Mouse (Mus musculus) olfactory bulb, adult 2 months (tissue): ENCODE data around the gene Gsta2. TPM values are rescaled to one million over a fixed set of nuclear protein-coding genes. Genes with fewer than 3 reads are reported as not detected.
"Not testable (repeated sequence)": the region's sequence is repeated elsewhere in the genome, so short reads cannot be mapped to it uniquely, and the experiment has no call there.

Experiments used
- H3K27ac ChIP-seq: fragments of 200-500 bp; 2 replicates; pipeline ENCODE4 v1.5.1; 2012; ENCODE audit warnings: low read depth, low read length; ENCODE audit not compliant: insufficient read depth
- H3K4me1 ChIP-seq: fragments of 200-500 bp; 2 replicates; pipeline ENCODE4 v1.6.1; 2012; ENCODE audit warnings: low read length; ENCODE audit not compliant: control insufficient read depth, insufficient read depth
- H3K4me3 ChIP-seq: fragments of 200-500 bp; 2 replicates; pipeline ENCODE4 v1.5.1; 2012; ENCODE audit warnings: mild to moderate bottlenecking, low read depth, low read length, moderate library complexity; ENCODE audit not compliant: insufficient read depth
- CTCF ChIP-seq: fragments of 200-500 bp; IDR thresholded peaks from 2 replicates; pipeline ENCODE4 v1.5.1; 2012; ENCODE audit warnings: low read depth, mild to moderate bottlenecking, low read length, moderate library complexity; ENCODE audit not compliant: insufficient read depth
- POLR2A ChIP-seq: fragments of 200-500 bp; IDR thresholded peaks from 2 replicates; pipeline ENCODE4 v1.6.1; 2012; ENCODE audit warnings: mild to moderate bottlenecking, low read depth, low read length, moderate library complexity; ENCODE audit not compliant: insufficient read depth
- WGBS: fragments of 180-500 bp; shearing (Covaris S2); methylation state at CpG from one replicate; pipeline ENCODE4 v1.1.7; 2018; 5-methylcytosine and 5-hydroxymethylcytosine counted together
- polyA plus RNA-seq: library from polyadenylated mRNA; stranded (reverse); fragments of >200 nt; gene quantifications from 2 replicates; pipeline ENCODE4 v1.2.4, GENCODE M21; 2012; ENCODE audit warnings: low replicate concordance; ENCODE audit not compliant: missing spikeins, insufficient read depth, insufficient read length

Gene Gsta2
- polyA plus RNA-seq, 1 experiment, result not detected

DNA sequence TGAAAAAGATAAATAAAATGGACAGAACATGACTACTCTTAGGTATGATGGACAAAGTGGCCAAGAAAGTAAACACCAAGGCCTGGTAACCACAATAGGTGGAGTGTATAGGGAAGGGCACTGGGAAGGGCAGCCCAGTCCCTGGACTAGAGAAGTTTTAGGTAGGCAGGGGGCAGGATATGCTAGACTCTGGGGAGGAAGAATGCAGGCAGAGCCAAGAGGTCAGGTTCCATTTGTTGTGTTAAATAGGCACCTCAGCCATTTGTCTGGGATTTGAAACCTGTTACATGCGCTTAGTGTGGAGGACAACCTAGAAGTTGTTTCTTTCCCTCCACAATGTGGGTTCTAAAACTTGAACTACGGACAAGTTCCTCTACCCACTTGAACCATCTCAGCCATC, 13.8 kb upstream of the Gsta2 start:
- no peak for TF ChIP-seq CTCF
- WGBS, result 100% methylated on average over 2 of the region's 2 CpGs
- H3K4me3 ChIP-seq, result no peak overlapping the region
- no peaks in the 10 kb centered on the region for H3K4me1 ChIP-seq
- H3K27ac ChIP-seq, result no peak overlapping the region

DNA sequence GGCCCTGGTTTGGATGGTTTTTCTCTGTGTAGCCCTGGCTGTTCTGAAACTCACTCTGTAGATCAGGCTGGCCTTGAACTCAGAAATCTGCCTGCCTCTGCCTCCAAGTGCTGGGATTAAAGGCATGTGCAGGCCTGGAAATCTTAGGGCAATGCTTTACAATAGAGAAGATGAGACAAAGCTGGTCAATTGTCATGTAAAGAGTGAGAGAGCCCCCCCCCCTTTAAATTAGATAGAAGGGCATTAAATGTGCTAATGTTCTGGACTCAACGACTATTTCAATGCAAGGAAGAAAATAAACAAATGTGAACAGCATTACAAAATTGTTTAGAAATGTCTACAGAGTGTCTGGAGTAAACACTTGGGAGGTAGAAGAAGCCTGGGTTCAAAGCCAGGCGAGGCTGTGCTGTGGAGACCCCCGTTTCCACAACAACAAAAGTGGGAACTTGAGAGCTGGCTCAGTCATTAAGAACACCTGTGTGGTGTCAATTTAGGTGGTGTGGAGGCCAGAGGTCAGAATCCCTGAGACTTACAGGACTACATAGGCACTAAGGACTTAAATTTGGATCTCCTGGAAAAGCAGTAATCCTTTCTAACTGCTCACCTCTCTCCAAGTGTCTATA, 13.2 kb upstream of the Gsta2 start:
- TF ChIP-seq POLR2A, result no peak
- no peak for TF ChIP-seq CTCF
- WGBS, result 82% methylated on average over 3 of the region's 3 CpGs
- Histone ChIP-seq H3K4me1 (no peaks in the 10 kb centered on the region), H3K27ac (no peak overlapping the region), H3K4me3 (no peak overlapping the region)

DNA sequence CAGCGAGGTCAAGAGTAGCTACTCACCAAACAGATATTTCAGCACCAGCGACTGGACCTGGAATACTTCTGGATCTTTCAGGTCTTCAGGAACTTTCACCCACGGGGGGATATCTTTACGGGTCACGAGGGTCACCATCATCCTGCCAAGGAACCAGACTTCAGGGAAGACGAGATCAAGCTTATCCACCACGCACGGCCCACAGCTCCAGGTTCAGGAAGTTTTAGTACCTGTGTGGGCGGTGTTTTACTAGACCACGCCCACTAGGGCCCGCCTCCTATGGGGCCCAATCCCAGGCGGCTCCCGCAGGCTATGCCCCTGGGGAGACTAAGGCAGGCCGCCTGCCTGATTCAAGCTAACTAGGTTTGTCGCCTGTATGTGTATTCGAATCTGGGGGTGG, 12.4 kb upstream of the Gsta2 start, which contains the start of gene Dppa5a:
TSS of gene Dppa5a (minus strand) at position 219 of the 400 bp plus-strand sequence.
- H3K27ac ChIP-seq, H3K4me3 ChIP-seq, H3K4me1 ChIP-seq: not testable (repeated sequence)
- 98% methylated on average over 16 of the region's 16 CpGs for WGBS

DNA sequence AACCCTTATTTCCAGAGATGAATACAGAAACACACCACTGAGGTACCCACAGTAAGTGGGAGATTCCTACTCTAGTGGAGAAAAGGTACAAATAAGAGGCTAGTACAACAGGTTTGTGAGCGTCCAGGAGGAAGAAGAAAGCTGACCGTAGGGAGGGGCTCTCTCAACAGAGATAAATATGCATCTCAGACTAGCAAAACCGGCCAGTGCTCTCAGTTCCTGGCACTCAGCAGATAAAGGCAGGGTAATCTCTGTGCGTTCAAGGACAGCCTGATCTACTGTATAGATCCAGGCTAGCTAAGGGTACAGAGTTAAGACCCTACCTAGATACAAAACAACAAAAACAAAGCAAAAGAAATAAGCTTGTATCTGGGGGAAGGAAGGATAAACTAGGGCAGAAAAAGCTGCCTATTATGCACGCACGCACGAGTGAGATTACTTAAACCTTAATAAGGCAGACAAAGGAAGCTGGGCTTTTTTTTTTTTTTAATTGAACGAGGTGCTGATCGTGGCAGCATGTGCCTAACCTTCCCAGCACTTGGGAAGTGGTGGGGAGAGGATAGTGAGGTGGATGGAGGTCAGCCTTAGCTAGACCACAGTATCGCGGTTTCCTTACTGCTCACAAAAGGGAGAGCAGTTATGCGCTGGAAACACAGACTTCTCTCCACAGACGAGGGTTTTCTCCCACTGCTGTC, 10.4 kb upstream of the Gsta2 start:
- WGBS, result 64% methylated on average over 13 of the region's 13 CpGs
- Histone ChIP-seq H3K27ac (no peak overlapping the region), H3K4me1 (no peaks in the 10 kb centered on the region), H3K4me3 (no peak overlapping the region)
- no peak for TF ChIP-seq POLR2A
- no peak for TF ChIP-seq CTCF

DNA sequence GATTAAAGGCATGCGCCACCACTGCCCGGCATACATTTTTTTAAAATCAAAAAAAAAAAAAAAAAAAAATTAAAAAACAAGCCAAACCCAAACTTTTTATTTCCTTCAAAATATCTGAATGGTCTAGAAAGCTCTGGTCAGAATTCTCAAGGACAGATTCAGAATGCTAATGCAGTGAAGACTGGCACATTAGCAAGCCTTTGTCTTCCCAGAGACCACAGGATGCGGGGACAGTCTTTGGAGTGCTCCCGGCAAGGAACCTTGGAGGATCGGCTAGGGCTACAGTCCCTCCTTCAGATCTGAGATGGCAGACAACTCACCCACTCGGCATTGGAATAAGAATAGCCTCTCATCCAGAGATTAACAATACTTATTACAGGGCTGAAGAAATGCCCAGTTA, 9.1 kb upstream of the Gsta2 start:
- Histone ChIP-seq H3K4me3 (no peak overlapping the region), H3K27ac (no peak overlapping the region), H3K4me1 (no peaks in the 10 kb centered on the region)
- WGBS, result 90% methylated on average over 6 of the region's 6 CpGs
- TF ChIP-seq CTCF (no peak), POLR2A (no peak)

DNA sequence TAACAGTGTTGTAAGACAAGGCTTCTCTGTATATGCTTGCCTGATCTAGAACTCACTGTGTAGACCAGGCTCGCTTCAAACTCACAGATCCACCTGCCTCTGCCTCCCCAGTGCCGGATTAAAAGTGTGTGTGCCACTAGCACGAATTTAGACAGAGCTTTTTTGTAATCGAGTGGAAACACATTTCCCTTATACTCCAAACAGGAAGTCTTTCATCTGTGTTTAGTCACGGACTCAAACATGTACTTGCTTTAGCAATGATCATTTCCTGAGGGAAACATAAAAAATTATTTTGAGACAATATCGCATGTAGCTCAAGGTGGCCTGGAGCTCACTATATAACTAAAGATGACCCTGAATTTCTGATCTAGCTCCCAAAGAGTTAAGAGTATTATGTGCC, 7.8 kb upstream of the Gsta2 start:
- no peak for TF ChIP-seq POLR2A
- no peak for TF ChIP-seq CTCF
- WGBS, result 65% methylated on average over 6 of the region's 6 CpGs
- no peak overlapping the region for H3K4me3 ChIP-seq
- H3K4me1 ChIP-seq, result no peaks in the 10 kb centered on the region
- H3K27ac ChIP-seq, result no peak overlapping the region

DNA sequence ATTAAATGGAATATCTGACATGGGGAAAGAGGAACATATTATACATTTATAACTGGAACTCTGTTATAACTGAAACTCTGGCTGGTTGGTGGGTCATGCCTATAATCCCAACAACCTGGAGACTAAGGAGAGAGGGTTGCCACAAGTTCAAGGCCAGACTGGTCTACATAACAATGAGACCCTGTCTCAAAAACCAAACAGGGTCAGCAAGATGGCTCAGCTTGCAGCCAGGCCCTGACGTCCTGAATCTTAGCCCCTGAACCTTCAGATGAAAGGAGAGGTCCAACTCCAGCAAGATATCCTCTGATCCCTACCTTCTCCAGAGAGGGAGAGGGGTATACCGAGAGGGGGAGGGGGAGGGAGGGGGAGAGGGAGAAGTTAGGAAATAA, 4.9 kb upstream of the Gsta2 start:
- Histone ChIP-seq H3K4me1 (no peaks in the 10 kb centered on the region), H3K4me3 (no peak overlapping the region), H3K27ac (no peak overlapping the region)
- WGBS, result 51% methylated on average over 2 of the region's 2 CpGs
- TF ChIP-seq POLR2A (no peak), CTCF (no peak)

DNA sequence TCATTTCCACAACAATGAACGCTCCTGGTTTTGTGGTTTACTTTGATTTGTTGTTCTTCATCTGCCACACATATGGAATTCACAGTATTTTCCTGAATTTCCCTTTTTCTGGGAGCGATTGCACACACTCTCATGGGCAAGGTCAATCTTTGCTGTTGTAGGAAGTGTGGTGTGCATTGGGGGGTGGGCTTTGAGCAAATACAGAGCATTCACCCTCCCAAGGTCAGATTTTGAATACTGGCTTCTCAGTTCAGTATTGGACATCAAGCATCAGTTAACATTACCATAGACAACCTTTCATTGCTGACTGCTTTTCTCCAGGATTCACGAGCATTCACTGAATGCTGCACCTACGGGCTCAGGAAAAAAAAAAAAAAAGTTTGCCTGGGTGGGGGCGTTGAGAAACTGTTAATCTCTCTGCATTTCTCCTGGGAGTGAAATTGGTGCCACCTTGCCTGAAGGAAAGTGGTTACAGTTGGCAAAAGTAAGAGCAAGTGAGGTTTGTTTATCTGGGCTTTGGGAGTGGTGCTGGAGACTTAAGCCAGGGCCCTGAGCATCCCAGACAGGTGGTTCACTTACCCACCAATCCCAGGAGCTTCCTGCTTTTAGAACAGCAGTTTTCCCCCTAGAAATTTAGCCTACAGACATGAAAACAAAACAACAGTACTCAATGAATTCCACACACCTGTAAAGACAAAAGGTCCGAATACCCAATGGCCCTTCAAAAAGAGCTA, 4.3 kb upstream of the Gsta2 start:
- no peak for TF ChIP-seq CTCF
- no peak for TF ChIP-seq POLR2A
- Histone ChIP-seq H3K4me1 (no peaks in the 10 kb centered on the region), H3K27ac (no peak overlapping the region), H3K4me3 (no peak overlapping the region)
- WGBS, result 85% methylated on average over 6 of the region's 6 CpGs

DNA sequence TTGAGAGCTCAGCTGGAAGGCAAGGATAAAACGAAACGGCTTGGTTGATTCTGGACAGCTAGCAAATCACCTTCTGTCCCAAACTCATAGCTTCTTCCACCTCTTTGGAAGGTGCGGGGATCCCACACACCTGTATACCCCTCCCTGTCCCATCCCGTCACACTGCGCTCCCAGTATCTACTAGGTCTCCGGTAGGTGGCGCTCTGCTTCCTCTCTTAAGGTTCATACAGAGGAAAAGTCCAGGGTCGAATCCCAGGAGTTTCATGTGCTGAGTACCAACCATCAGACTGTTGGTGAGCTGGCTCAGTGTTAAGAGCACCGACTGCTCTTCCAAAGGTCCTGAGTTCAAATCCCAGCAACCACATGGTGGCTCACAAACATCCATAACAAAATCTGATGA, 2.5 kb upstream of the Gsta2 start:
- no peak overlapping the region for H3K27ac ChIP-seq
- no peak overlapping the region for H3K4me3 ChIP-seq
- peak; percentile 24; the same call in 1 of the 2 replicates for TF ChIP-seq CTCF
- no peak for TF ChIP-seq POLR2A
- WGBS, result 17% methylated on average over 9 of the region's 9 CpGs
- H3K4me1 ChIP-seq, result no peaks in the 10 kb centered on the region
